ENCODE assay signal across 9 mouse cellular contexts in the genomic region with DNA sequence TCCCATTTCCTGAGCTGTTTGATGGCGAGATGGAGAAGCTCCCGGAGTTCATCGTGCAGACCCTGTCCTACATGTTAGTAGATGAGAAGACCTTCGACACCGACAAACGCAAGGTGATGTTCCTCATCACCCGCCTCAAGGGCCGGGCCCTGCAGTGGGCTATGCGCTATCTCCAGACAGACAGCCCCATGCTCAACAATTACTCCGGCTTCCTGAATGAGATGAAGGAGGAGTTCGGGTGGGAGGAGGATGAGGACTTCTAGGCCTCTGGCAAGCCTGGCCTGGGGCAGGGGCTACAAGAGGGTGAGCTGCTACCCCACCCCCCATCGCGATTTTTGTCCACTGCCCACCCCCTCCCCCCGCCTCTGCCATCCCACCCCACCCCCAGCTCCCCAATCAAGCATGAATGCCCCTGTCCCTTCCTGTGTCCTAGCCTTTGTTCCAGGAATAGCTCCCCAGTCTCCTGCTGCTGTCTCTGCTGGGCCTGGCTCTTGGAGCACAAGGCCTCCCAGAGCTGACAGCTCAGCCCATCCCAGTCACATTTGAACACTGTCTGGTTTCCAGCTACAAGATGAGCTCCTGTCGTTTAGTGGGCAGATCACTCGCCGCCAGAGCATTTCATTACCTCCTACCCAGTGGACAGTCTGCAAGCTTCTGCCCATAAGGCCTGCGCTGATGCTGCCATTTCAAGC. TPM values are rescaled to one million over a fixed set of nuclear protein-coding genes. Genes with fewer than 3 reads are reported as not detected.
DNase-seq lines count a peak whose midpoint lies in the region; ATAC-seq lines count a peak whose summit lies in the region.
"Had no signal": no experiment of that assay in that cellular context is flagged by ENCODE, and none has a peak within 500 bp of the region (broad histone marks: within the 10 kb centered on the region; RNA-seq: fewer than 3 reads in every experiment).

No protein-coding gene starts in this region.

- intact Hi-C loops in left cerebral cortex, postnatal 4 days (cut with DNase I): loop anchor here (5.0 kb wide), 1 partner anchor 64 kb away; a partner anchor contains a TSS

- peak overlapping the region; percentile 47 for H3K9ac ChIP-seq in embryonic facial prominence, embryonic 11.5 days (replicated peaks; ENCODE audit: low read length)
- H3K9ac ChIP-seq in hindbrain, embryonic 11.5 days (ENCODE audit: low read depth, low read length): peak overlapping the region; percentile 53
- H3K9ac ChIP-seq in midbrain, embryonic 16.5 days (ENCODE audit: low read depth, low read length): peak overlapping the region; percentile 75

- H3K4me2 ChIP-seq in embryonic facial prominence, embryonic 11.5 days (ENCODE audit: low read depth, low read length): peak overlapping the region; percentile 55
- H3K4me2 ChIP-seq in hindbrain, embryonic 11.5 days (replicated peaks; ENCODE audit: low read depth, low read length): peak overlapping the region; percentile 42
- peak overlapping the region; percentile 57 for H3K4me2 ChIP-seq in midbrain, embryonic 16.5 days (ENCODE audit: low read length)

- no peaks in the 10 kb centered on the region for H3K4me1 ChIP-seq in embryonic facial prominence, embryonic 11.5 days (ENCODE audit: control insufficient read depth, insufficient read depth, low read length)
- no peaks in the 10 kb centered on the region for H3K4me1 ChIP-seq in hindbrain, embryonic 11.5 days (replicated peaks; ENCODE audit: control insufficient read depth, insufficient read depth, low read length)
- no peaks in the 10 kb centered on the region for H3K4me1 ChIP-seq in midbrain, embryonic 16.5 days (ENCODE audit: control insufficient read depth, insufficient read depth, low read length)

- peak; percentile 15 for DNase-seq in adrenal gland, adult 2 months
- no peak for DNase-seq in adrenal gland, postnatal 4 days (ENCODE audit: low spot score in 2 of 2)
- DNase-seq in NIH3T3 (ENCODE audit: low read depth): peak; percentile 1
- DNase-seq in embryonic facial prominence, embryonic 11.5 days (ENCODE audit: low spot score): peak; percentile 0
- peak; percentile 29 for DNase-seq in hindbrain, embryonic 11.5 days (ENCODE audit: low spot score)
- peak; percentile 19 for DNase-seq in left cerebral cortex, postnatal 4 days
- DNase-seq in ovary, postnatal 14 days (ENCODE audit: low spot score): no peak

- ATAC-seq in embryonic facial prominence, embryonic 11.5 days (replicated peaks; ENCODE audit: insufficient number of reproducible peaks, low FRiP score, low TSS enrichment, low read depth): peak; percentile 50
- peak; percentile 74 for ATAC-seq in hindbrain, embryonic 11.5 days (ENCODE audit: low FRiP score)
- peak; percentile 71 for ATAC-seq in midbrain, embryonic 16.5 days

- 23% methylated on average over 14 of the region's 18 CpGs for WGBS in embryonic facial prominence, embryonic 11.5 days
- WGBS in hindbrain, embryonic 11.5 days: 30% methylated on average over 17 of the region's 18 CpGs
- 26% methylated on average over 15 of the region's 18 CpGs for WGBS in midbrain, embryonic 16.5 days

- no peaks in the 10 kb centered on the region for H3K27me3 ChIP-seq in embryonic facial prominence, embryonic 11.5 days (ENCODE audit: control insufficient read depth, insufficient read depth, low read length)
- H3K27me3 ChIP-seq in hindbrain, embryonic 11.5 days (ENCODE audit: control insufficient read depth, insufficient read depth, low read length): no peaks in the 10 kb centered on the region
- no peaks in the 10 kb centered on the region for H3K27me3 ChIP-seq in midbrain, embryonic 16.5 days (ENCODE audit: control insufficient read depth, insufficient read depth, low read depth, low read length)

- peak overlapping the region; percentile 34 for H3K4me3 ChIP-seq in embryonic facial prominence, embryonic 11.5 days (ENCODE audit: low read depth, low read length)
- H3K4me3 ChIP-seq in hindbrain, embryonic 11.5 days (ENCODE audit: low read depth, low read length): peak overlapping the region; percentile 37
- peak overlapping the region; percentile 52 for H3K4me3 ChIP-seq in midbrain, embryonic 16.5 days (ENCODE audit: low read depth, low read length)

- H3K27ac ChIP-seq in embryonic facial prominence, embryonic 11.5 days (replicated peaks; ENCODE audit: low read depth, low read length): no peak overlapping the region
- H3K27ac ChIP-seq in hindbrain, embryonic 11.5 days (ENCODE audit: low read depth, low read length): peak overlapping the region; percentile 54; the same call in 1 of the 2 replicates
- peak overlapping the region; percentile 88 for H3K27ac ChIP-seq in midbrain, embryonic 16.5 days (ENCODE audit: low read length)

- H3K36me3 ChIP-seq in embryonic facial prominence, embryonic 11.5 days (replicated peaks; ENCODE audit: control insufficient read depth, insufficient read depth, low read depth, low read length): no peaks in the 10 kb centered on the region
- no peaks in the 10 kb centered on the region for H3K36me3 ChIP-seq in hindbrain, embryonic 11.5 days (ENCODE audit: control insufficient read depth, insufficient read depth, low read length)
- H3K36me3 ChIP-seq in midbrain, embryonic 16.5 days (ENCODE audit: control insufficient read depth, insufficient read depth, low read length): no peaks in the 10 kb centered on the region

- no peaks in the 10 kb centered on the region for H3K9me3 ChIP-seq in embryonic facial prominence, embryonic 11.5 days (replicated peaks; ENCODE audit: control insufficient read depth, low read length)
- H3K9me3 ChIP-seq in hindbrain, embryonic 11.5 days (ENCODE audit: control insufficient read depth, low read length): no peaks in the 10 kb centered on the region
- H3K9me3 ChIP-seq in midbrain, embryonic 16.5 days (replicated peaks; ENCODE audit: control insufficient read depth, low read length, poor library complexity, severe bottlenecking): no peaks in the 10 kb centered on the region

RNA-seq across cellular contexts. Expression of a gene that starts 0.4 kb away (rescaled TPM):
- total RNA-seq in adrenal gland, adult 2 months (2021): 100 to 1,000 TPM; 126 to 170 TPM
- 81.9 and 90.6 TPM in 2 replicates for polyA plus RNA-seq in adrenal gland, adult 2 months (2012; rRNA removed)
- total RNA-seq in adrenal gland, postnatal 4 days (2021): 100 to 1,000 TPM; 100 to 111 TPM
- polyA plus RNA-seq in embryonic facial prominence, embryonic 11.5 days (2014; fragmentation: Nextera tagmentation; extraction: Ambion mirVana): 21.3 and 27.6 TPM in 2 replicates
- 66.2 and 79.1 TPM in 2 replicates for polyA plus RNA-seq in hindbrain, embryonic 11.5 days (2014; fragmentation: Nextera tagmentation; extraction: Ambion mirVana)
- total RNA-seq in left cerebral cortex, postnatal 4 days (2021): 100 to 1,000 TPM; 154 to 169 TPM
- 229 and 233 TPM in 2 replicates for polyA plus RNA-seq in midbrain, embryonic 16.5 days (2015; fragmentation: Nextera tagmentation; extraction: Ambion mirVana)

RNA-seq across cellular contexts. Expression of a gene that starts 0.5 kb away (rescaled TPM):
- total RNA-seq in adrenal gland, adult 2 months (2021): not detected
- polyA plus RNA-seq in adrenal gland, adult 2 months (2012; rRNA removed): not detected in 2 replicates
- not detected for total RNA-seq in adrenal gland, postnatal 4 days (2021)
- polyA plus RNA-seq in embryonic facial prominence, embryonic 11.5 days (2014; fragmentation: Nextera tagmentation; extraction: Ambion mirVana): not detected in 2 replicates
- not detected in 2 replicates for polyA plus RNA-seq in hindbrain, embryonic 11.5 days (2014; fragmentation: Nextera tagmentation; extraction: Ambion mirVana)
- not detected for total RNA-seq in left cerebral cortex, postnatal 4 days (2021)
- polyA plus RNA-seq in midbrain, embryonic 16.5 days (2015; fragmentation: Nextera tagmentation; extraction: Ambion mirVana): 0.76 TPM in 1 of 2 replicates, not detected in the other
- polyA plus RNA-seq: gonadal fat pad, adult 2 months had no signal

RNA-seq across cellular contexts. Expression of a gene that starts 35.2 kb away (rescaled TPM):
- total RNA-seq in adrenal gland, adult 2 months (2021): 100 to 1,000 TPM; 168 to 176 TPM
- 308 and 401 TPM in 2 replicates for polyA plus RNA-seq in adrenal gland, adult 2 months (2012; rRNA removed)
- total RNA-seq in adrenal gland, postnatal 4 days (2021): 100 to 1,000 TPM; 145 to 168 TPM
- 49.5 and 64.0 TPM in 2 replicates for polyA plus RNA-seq in embryonic facial prominence, embryonic 11.5 days (2014; fragmentation: Nextera tagmentation; extraction: Ambion mirVana)
- polyA plus RNA-seq in hindbrain, embryonic 11.5 days (2014; fragmentation: Nextera tagmentation; extraction: Ambion mirVana): 95.2 and 111 TPM in 2 replicates
- 100 to 1,000 TPM; 238 to 300 TPM for total RNA-seq in left cerebral cortex, postnatal 4 days (2021)
- 218 and 231 TPM in 2 replicates for polyA plus RNA-seq in midbrain, embryonic 16.5 days (2015; fragmentation: Nextera tagmentation; extraction: Ambion mirVana)

Comparison
In these comparisons a context has a peak if more than half of its experiments do, and no peak if none do; other contexts are left out.
1. DNase-seq: peak in adrenal gland, adult 2 months (single experiment), NIH3T3 (single experiment), embryonic facial prominence, embryonic 11.5 days (single experiment), hindbrain, embryonic 11.5 days (single experiment) and left cerebral cortex, postnatal 4 days (single experiment); none in adrenal gland, postnatal 4 days (0 of 2) and ovary, postnatal 14 days (single experiment).
2. Peak in every context shown above with its lines, with median percentiles within 50 percentile points of each other: ATAC-seq, H3K4me2 ChIP-seq, H3K4me3 ChIP-seq and H3K9ac ChIP-seq.